Mouse (Mus musculus) urinary bladder, postnatal 14 days (tissue): ENCODE measurements around the gene Katna1.

Source experiments
- DNase-seq: peaks from one replicate; pipeline ENCODE4 v3.0.0; 2021; ENCODE audit warnings: low spot score

The Katna1 gene

GRCm38 (mm10) chr10:7779751-7780237, 54.0 kb downstream of the Katna1 start:
- DNase-seq: no peak

- DNase-seq: peak; percentile 90
These were observed 54.7 kb downstream of the Katna1 start for GRCm38 (mm10) chr10:7780238-7781176.

GRCm38 (mm10) chr10:7781214-7781613, 55.4 kb downstream of the Katna1 start:
- DNase-seq: no peak

- DNase-seq: peak; percentile 10
These were observed 61.5 kb downstream of the Katna1 start for GRCm38 (mm10) chr10:7787319-7787718.

GRCm38 (mm10) chr10:7792254-7792750, 66.5 kb downstream of the Katna1 start:
- DNase-seq: no peak

- DNase-seq: peak; percentile 90
These were observed 67.1 kb downstream of the Katna1 start, which contains the start of the genes Ginm1 and Ppil4 for GRCm38 (mm10) chr10:7792751-7793385. TSS of gene Ginm1 (minus strand) at chr10:7792824. TSS of gene Ppil4 (plus strand) at chr10:7792891.

- DNase-seq: no peak
These were observed 75.5 kb downstream of the Katna1 start for GRCm38 (mm10) chr10:7801258-7801657.

- no peak for DNase-seq
These were observed 76.8 kb downstream of the Katna1 start for GRCm38 (mm10) chr10:7802519-7803140.

- DNase-seq: peak; percentile 34
These were observed 84.1 kb downstream of the Katna1 start for GRCm38 (mm10) chr10:7809937-7810336.
